Comparison of ENCODE assay signal across 13 mouse cellular contexts in genomic region chr2:102540438-102541230, GRCm38 (mm10). TPM values are rescaled to one million over a fixed set of nuclear protein-coding genes. Genes with fewer than 3 reads are reported as not detected.
A peak's percentile ranks its signal among the peaks of the same experiment; 100 is the strongest.
DNase-seq lines count a peak whose midpoint lies in the region; ATAC-seq and TF ChIP-seq lines count a peak whose summit lies in the region.
"Had no signal": no experiment of that assay in that cellular context is flagged by ENCODE, and none has a peak within 500 bp of the region (broad histone marks: within the 10 kb centered on the region; RNA-seq: fewer than 3 reads in every experiment).

No protein-coding gene starts in this region.

- no peak overlapping the region for H3K9ac ChIP-seq in midbrain, embryonic 11.5 days (ENCODE audit: low read length)
- no peak overlapping the region for H3K9ac ChIP-seq in midbrain, embryonic 13.5 days (replicated peaks)
- H3K9ac ChIP-seq: hindbrain, embryonic 13.5 days had no signal

- peak; percentile 54 for DNase-seq in midbrain, embryonic 11.5 days (ENCODE audit: low spot score, missing footprints)
- peak; percentile 65 for DNase-seq in kidney, adult 2 months
- DNase-seq in limb, embryonic 10.5 days (ENCODE audit: low spot score): peak; percentile 35
- DNase-seq in left cerebral cortex, adult 9 months (ENCODE audit: low spot score in 2 of 2): no peak
- DNase-seq in cerebellum, adult 9-10 months: no peak
- DNase-seq: adrenal gland, postnatal 25 days; cerebellum, postnatal 25 days; midbrain, embryonic 14.5 days; right cerebral cortex, postnatal 4 days had no signal

- no peak for TF ChIP-seq CTCF in kidney, adult 2 months (conservative IDR thresholded peaks at IDR 0.05; ENCODE audit: insufficient read depth, insufficient read length, low read depth, low read length)

- TF ChIP-seq POLR2A in kidney, adult 2 months (IDR thresholded peaks at IDR 0.05; ENCODE audit: low read depth, low read length): no peak

- H3K27me3 ChIP-seq in midbrain, embryonic 11.5 days (ENCODE audit: control insufficient read depth, insufficient read depth, low read length): no peaks in the 10 kb centered on the region
- no peaks in the 10 kb centered on the region for H3K27me3 ChIP-seq in midbrain, embryonic 13.5 days
- no peaks in the 10 kb centered on the region for H3K27me3 ChIP-seq in kidney, adult 2 months (replicated peaks; ENCODE audit: control insufficient read depth, insufficient read depth, low read length)
- peaks cover 10% of the 10 kb centered on the region; the same call in 1 of the 2 replicates for H3K27me3 ChIP-seq in limb, embryonic 10.5 days (ENCODE audit: low read depth, poor library complexity, severe bottlenecking)
- H3K27me3 ChIP-seq: hindbrain, embryonic 13.5 days had no signal

- 68% methylated on average over 11 of the region's 11 CpGs for WGBS in midbrain, embryonic 11.5 days
- 69% methylated on average over 11 of the region's 11 CpGs for WGBS in midbrain, embryonic 13.5 days
- 37% methylated on average over 11 of the region's 11 CpGs for WGBS in kidney, adult 2 months
- whole genome bisulfite sequencing in limb, embryonic 10.5 days: 30% methylated on average over 11 of the region's 11 CpGs

- H3K4me3 ChIP-seq in midbrain, embryonic 11.5 days (ENCODE audit: low read depth, low read length): no peak overlapping the region
- no peak overlapping the region for H3K4me3 ChIP-seq in midbrain, embryonic 13.5 days (replicated peaks)
- no peak overlapping the region for H3K4me3 ChIP-seq in kidney, adult 2 months (ENCODE audit: insufficient read depth, low read depth, low read length)
- no peak overlapping the region for H3K4me3 ChIP-seq in limb, embryonic 10.5 days
- H3K4me3 ChIP-seq: hindbrain, embryonic 13.5 days; left cerebral cortex, adult 2 months had no signal

- H3K9me3 ChIP-seq in midbrain, embryonic 11.5 days (ENCODE audit: control insufficient read depth, low read length): no peaks in the 10 kb centered on the region
- no peaks in the 10 kb centered on the region for H3K9me3 ChIP-seq in midbrain, embryonic 13.5 days
- no peaks in the 10 kb centered on the region for H3K9me3 ChIP-seq in limb, embryonic 10.5 days (replicated peaks)
- H3K9me3 ChIP-seq: hindbrain, embryonic 13.5 days had no signal

- no peak overlapping the region for H3K27ac ChIP-seq in midbrain, embryonic 11.5 days (ENCODE audit: low read depth, low read length)
- no peak overlapping the region for H3K27ac ChIP-seq in midbrain, embryonic 13.5 days
- no peak overlapping the region for H3K27ac ChIP-seq in kidney, adult 2 months (ENCODE audit: insufficient read depth, low read depth, low read length)
- no peak overlapping the region for H3K27ac ChIP-seq in limb, embryonic 10.5 days
- H3K27ac ChIP-seq: hindbrain, embryonic 13.5 days; left cerebral cortex, adult 2 months had no signal

- no peaks in the 10 kb centered on the region for H3K36me3 ChIP-seq in midbrain, embryonic 11.5 days (ENCODE audit: control insufficient read depth, insufficient read depth, low read length)
- no peaks in the 10 kb centered on the region for H3K36me3 ChIP-seq in midbrain, embryonic 13.5 days
- H3K36me3 ChIP-seq in kidney, adult 2 months (ENCODE audit: control insufficient read depth, insufficient read depth, low read length): no peaks in the 10 kb centered on the region
- no peaks in the 10 kb centered on the region for H3K36me3 ChIP-seq in limb, embryonic 10.5 days
- H3K36me3 ChIP-seq: hindbrain, embryonic 13.5 days had no signal

- H3K4me1 ChIP-seq in midbrain, embryonic 11.5 days (ENCODE audit: control insufficient read depth, insufficient read depth, low read length): no peaks in the 10 kb centered on the region
- no peaks in the 10 kb centered on the region for H3K4me1 ChIP-seq in midbrain, embryonic 13.5 days (replicated peaks)
- H3K4me1 ChIP-seq in kidney, adult 2 months (ENCODE audit: control insufficient read depth, insufficient read depth, low read length): no peaks in the 10 kb centered on the region
- H3K4me1 ChIP-seq in limb, embryonic 10.5 days: peaks cover 33% of the 10 kb centered on the region
- H3K4me1 ChIP-seq: hindbrain, embryonic 13.5 days had no signal

- ATAC-seq in midbrain, embryonic 11.5 days (ENCODE audit: low FRiP score): no peak
- no peak for ATAC-seq in midbrain, embryonic 13.5 days
- no peak for ATAC-seq in inflammation-experienced regulatory T-cells, adult 6 months

- no peak overlapping the region for H3K4me2 ChIP-seq in midbrain, embryonic 11.5 days
- no peak overlapping the region for H3K4me2 ChIP-seq in midbrain, embryonic 13.5 days (replicated peaks)
- H3K4me2 ChIP-seq: hindbrain, embryonic 13.5 days had no signal

RNA-seq across cellular contexts. Expression of gene Pamr1, which starts 9.2 kb away (rescaled TPM):
- polyA plus RNA-seq in midbrain, embryonic 11.5 days (2014; fragmentation: Nextera tagmentation; extraction: Ambion mirVana): 1.8 and 1.9 TPM in 2 replicates
- polyA plus RNA-seq in midbrain, embryonic 13.5 days (2015; fragmentation: Nextera tagmentation; extraction: Ambion mirVana): 2.8 and 2.9 TPM in 2 replicates
- 6.1 and 7.5 TPM in 2 replicates for polyA plus RNA-seq in kidney, adult 2 months (2012; rRNA removed)
- 0.31 and 1.7 TPM in 2 replicates for polyA plus RNA-seq in limb, embryonic 10.5 days (2016; fragmentation: Nextera tagmentation; extraction: Ambion mirVana)
- not detected for polyA plus RNA-seq in inflammation-experienced regulatory T-cells, adult 6 months (2017; shearing (Covaris generic))

Comparison
In these comparisons a context has a peak if more than half of its experiments do, and no peak if none do; other contexts are left out.
1. DNase-seq: peak in midbrain, embryonic 11.5 days (single experiment), kidney, adult 2 months (single experiment) and limb, embryonic 10.5 days (single experiment); none in left cerebral cortex, adult 9 months (0 of 2) and cerebellum, adult 9-10 months (single experiment).